Mouse (Mus musculus) hindbrain, embryonic 10.5 days (tissue): ENCODE data around the gene 2210408I21Rik. TPM values are rescaled to one million over a fixed set of nuclear protein-coding genes. Genes with fewer than 3 reads are reported as not detected.

Experiments
- DNase-seq: peaks from one replicate; pipeline ENCODE4 v3.0.0-alpha.2; 2017; ENCODE audit warnings: low spot score
- H3K27ac ChIP-seq: fragments of 300-500 bp; sonication (generic); 2 replicates; pipeline ENCODE4 v1.5.1; 2016; ENCODE audit warnings: mild to moderate bottlenecking, moderate library complexity
- H3K27me3 ChIP-seq: fragments of 300-500 bp; sonication (generic); 2 replicates; pipeline ENCODE4 v1.6.1; 2016; ENCODE audit warnings: mild to moderate bottlenecking; ENCODE audit not compliant: poor library complexity, insufficient read depth, severe bottlenecking
- H3K36me3 ChIP-seq: fragments of 300-500 bp; sonication (generic); 2 replicates; pipeline ENCODE4 v1.6.1; 2016; ENCODE audit warnings: mild to moderate bottlenecking, moderate library complexity
- H3K4me1 ChIP-seq: fragments of 300-500 bp; sonication (generic); replicated peaks from 2 replicates; pipeline ENCODE4 v1.6.1; 2016; ENCODE audit warnings: mild to moderate bottlenecking
- H3K4me3 ChIP-seq: fragments of 300-500 bp; sonication (generic); 2 replicates; pipeline ENCODE4 v1.5.1; 2016; ENCODE audit warnings: mild to moderate bottlenecking, moderate library complexity
- H3K9me3 ChIP-seq: fragments of 300-500 bp; sonication (generic); 2 replicates; pipeline ENCODE4 v1.6.1; 2016; ENCODE audit warnings: mild to moderate bottlenecking, moderate library complexity
- WGBS: fragments of 180-500 bp; shearing (Covaris S2); methylation state at CpG from one replicate; pipeline ENCODE4 v1.1.7; 2016; 5-methylcytosine and 5-hydroxymethylcytosine counted together
- polyA plus RNA-seq: library from polyadenylated mRNA; unstranded; fragments of >200 nt; fragmentation: Nextera tagmentation; extraction: Ambion mirVana; gene quantifications from 2 replicates; pipeline ENCODE4 v1.2.1, GENCODE M21; 2016

2210408I21Rik gene
- polyA plus RNA-seq, 1 experiment from 2014 or later = 9.3 TPM

DNA sequence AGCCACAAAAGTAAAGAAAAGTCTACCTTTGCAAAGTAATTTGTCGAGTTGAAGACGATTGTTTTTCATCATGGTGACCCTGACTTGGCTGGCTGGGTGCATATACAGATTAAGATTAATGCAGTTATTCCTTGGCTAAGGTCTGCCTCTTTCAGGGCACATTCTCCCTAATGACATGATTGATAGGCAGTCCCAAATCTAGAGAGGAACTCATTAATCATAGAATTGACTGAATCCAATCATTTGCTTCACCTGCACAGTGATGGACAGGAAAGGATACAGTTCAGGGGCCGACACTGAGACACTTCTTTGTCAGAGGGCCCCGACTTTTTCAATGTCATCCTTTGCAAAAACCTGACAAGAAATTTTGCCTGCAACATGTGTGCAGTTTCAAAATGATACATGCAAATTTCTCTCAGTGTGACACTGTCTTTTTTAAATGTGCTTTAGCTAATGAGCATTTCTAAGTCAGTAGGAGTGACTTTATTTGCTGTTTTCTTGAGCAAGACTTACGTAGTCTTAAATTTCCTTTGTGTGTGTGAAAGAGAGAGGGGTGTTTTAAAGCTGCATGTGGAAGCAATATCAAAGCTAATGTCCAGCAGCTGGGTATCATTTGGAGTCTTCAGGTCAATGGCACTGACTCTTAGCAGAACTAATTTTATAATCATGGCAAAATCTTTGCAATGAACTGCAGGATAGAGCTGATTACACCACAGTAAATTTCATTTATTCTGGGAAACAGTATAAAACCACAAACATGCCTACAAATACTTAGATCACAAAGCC lies 191.0 kb downstream of the 2210408I21Rik start:
- WGBS = 69% methylated on average over 5 of the region's 5 CpGs
- Histone ChIP-seq H3K27ac (no peak overlapping the region), H3K36me3 (no peaks in the 10 kb centered on the region), H3K4me3 (no peak overlapping the region), H3K27me3 (no peaks in the 10 kb centered on the region), H3K9me3 (no peaks in the 10 kb centered on the region), H3K4me1 (peaks cover 6% of the 10 kb centered on the region)
- no peak for DNase-seq

DNA sequence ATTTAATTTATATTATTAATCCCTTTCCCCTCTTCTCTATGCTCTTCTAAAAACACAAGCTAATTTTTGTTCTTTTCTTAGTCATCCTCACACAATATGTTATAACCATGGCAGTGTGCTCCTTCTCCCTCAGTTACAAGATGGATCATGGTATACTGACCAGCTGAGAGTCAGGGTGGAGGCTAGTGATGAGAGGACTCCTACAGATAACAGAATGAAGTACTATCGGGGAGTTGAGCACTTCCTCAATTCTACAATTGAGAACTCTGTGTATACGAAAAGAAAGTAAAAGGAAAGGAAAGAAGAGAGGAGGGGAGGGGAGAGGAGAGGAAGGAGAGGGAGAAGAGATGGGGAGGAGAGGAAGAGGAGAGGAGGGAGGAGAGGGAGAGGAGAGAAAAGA lies 206.8 kb downstream of the 2210408I21Rik start:
- WGBS = 84% methylated on average over 2 of the region's 2 CpGs
- no peak for DNase-seq
- Histone ChIP-seq H3K36me3 (no peaks in the 10 kb centered on the region), H3K27ac (no peak overlapping the region), H3K9me3 (no peaks in the 10 kb centered on the region), H3K4me3 (no peak overlapping the region), H3K4me1 (no peaks in the 10 kb centered on the region), H3K27me3 (no peaks in the 10 kb centered on the region)

DNA sequence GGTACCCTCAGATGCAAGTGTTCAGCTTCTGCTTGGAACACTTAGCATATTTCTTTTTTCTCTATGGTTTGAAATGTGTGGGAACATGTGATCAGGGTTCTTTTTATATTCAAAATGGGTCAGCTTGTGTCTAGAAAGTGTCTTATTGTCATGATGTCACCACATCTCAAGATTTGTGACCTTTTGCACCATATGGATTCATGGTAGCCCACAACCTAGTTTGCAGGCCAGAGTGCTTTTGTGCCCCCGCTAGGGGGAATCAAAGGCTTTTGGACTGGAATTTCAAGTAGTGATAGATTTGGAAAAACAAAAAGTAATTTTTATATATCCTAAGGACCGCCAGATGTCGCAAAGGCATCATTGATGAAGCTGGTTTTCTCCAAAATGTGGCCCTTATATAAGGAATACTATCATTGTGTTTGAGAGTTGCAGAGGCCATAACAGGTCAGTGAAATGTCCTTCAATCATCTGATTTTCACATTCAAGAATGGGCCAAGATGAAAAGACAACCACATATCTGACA lies 250.2 kb downstream of the 2210408I21Rik start:
- no peaks in the 10 kb centered on the region for H3K9me3 ChIP-seq
- peak overlapping the region; percentile 70 for H3K27ac ChIP-seq
- 63% methylated on average over 3 of the region's 3 CpGs for WGBS
- no peak overlapping the region for H3K4me3 ChIP-seq
- peak; percentile 32 for DNase-seq
- no peaks in the 10 kb centered on the region for H3K27me3 ChIP-seq
- no peaks in the 10 kb centered on the region for H3K36me3 ChIP-seq
- peaks cover 23% of the 10 kb centered on the region; the same call in 1 of the 2 replicates for H3K4me1 ChIP-seq

DNA sequence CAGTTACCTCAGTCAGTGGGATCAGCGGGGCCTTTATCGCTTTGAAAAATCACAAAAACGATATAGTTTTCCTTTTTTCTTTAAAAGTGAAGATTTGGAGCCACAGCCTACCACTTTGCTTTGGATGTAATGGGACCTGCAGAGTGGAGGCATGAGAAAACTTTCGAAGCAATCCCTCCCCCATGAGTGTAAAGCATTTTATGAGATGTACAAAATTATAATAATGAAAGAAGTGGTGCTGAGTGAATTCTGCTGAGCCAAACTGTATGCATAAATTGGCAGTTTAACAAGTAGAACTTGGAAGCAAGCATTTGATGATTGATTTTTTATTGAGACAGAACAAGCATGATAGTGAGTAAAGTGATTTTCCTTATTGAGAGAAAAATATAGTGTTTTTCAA lies 250.7 kb downstream of the 2210408I21Rik start:
- Histone ChIP-seq H3K36me3 (no peaks in the 10 kb centered on the region), H3K9me3 (no peaks in the 10 kb centered on the region), H3K27ac (0 out of 2 replicates have a peak overlapping the region, but pooled peaks have one; percentile 40), H3K4me1 (peaks cover 23% of the 10 kb centered on the region; the same call in 1 of the 2 replicates), H3K27me3 (no peaks in the 10 kb centered on the region), H3K4me3 (no peak overlapping the region)
- no peak for DNase-seq
- whole genome bisulfite sequencing = 59% methylated on average over 4 of the region's 4 CpGs

DNA sequence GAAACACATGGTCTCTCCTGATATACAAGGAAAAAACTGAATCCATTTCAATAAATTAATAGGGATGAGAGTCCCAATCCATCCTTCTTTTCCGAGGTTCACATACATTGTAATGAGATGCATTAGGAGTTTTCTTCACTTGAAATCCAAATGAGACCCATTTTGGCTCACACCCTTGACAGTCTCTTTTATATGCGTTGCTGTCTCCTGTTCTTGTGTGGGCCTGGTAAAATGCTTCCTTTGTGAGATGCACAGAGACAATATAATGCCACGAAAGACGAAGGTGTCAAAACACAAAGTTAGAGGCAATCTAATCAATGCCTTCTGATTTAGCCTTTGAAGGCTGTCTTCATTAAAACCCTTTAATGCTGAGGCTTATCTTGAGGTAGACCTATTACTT lies 252.8 kb downstream of the 2210408I21Rik start:
- Histone ChIP-seq H3K4me3 (no peak overlapping the region), H3K9me3 (no peaks in the 10 kb centered on the region), H3K27ac (no peak overlapping the region), H3K27me3 (no peaks in the 10 kb centered on the region), H3K4me1 (peaks cover 23% of the 10 kb centered on the region; the same call in 1 of the 2 replicates), H3K36me3 (no peaks in the 10 kb centered on the region)
- DNase-seq = no peak
- 55% methylated on average over 4 of the region's 4 CpGs for WGBS

DNA sequence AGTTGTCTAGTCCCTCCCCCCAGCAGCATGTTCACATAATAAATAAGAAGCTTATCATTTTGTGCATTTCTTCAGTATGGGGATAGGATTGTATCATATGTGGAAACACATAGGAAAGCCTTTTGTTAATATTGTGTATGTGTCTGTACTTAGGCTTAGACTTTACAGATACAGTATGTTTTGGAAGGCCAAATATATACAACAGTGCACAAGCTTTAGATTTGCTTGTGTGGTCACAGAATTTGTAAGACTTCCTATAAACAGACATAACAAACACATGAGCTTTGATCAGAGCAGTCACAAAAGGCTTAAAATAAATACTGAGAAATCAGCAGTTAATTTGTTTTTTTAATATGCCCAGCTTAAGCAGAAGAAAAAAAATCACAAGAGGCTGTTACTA lies 253.9 kb downstream of the 2210408I21Rik start:
- Histone ChIP-seq H3K4me3 (no peak overlapping the region), H3K4me1 (peaks cover 23% of the 10 kb centered on the region; the same call in 1 of the 2 replicates), H3K9me3 (no peaks in the 10 kb centered on the region), H3K27ac (no peak overlapping the region), H3K36me3 (no peaks in the 10 kb centered on the region), H3K27me3 (no peaks in the 10 kb centered on the region)
- DNase-seq = no peak

DNA sequence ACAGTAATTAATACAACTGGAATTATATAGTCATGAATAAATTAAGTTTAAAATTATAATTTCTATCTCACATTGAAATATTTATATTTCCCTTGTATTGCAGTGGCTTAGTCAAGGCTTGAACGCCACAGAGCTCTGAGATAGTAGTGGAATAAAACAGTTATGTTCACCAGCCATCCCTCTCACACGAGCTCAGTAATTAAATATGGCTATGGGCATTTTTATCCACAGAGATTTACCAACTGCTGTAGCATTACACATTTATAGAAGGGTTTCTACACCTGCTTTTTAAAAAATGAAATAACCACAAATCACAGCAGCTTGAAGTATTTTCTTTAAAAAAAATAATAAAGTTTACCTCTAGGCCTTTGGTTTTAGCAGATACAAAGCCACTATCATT lies 261.0 kb downstream of the 2210408I21Rik start:
- H3K27ac ChIP-seq = no peak overlapping the region

DNA sequence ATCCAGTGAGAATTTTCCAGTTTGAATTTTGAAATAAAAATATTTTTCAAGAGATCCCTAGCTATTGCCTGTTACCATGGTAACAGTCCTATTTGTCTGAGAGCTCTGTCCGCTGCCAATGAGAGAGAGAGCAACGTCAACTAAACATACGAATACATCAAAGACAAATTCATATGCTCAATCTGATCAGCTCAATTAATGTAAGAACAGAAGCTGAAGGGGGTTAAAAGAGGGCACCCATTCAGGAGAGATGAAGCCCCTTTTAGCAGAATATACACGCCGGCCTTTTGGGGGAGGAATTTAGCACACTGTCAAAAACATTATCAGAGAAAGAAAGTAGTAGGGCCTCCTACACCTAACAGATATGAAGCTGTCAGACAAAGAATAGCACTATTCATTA lies 261.6 kb downstream of the 2210408I21Rik start:
- no peaks in the 10 kb centered on the region for H3K9me3 ChIP-seq
- no peak for DNase-seq
- H3K27me3 ChIP-seq = no peaks in the 10 kb centered on the region
- no peak overlapping the region for H3K4me3 ChIP-seq
- H3K27ac ChIP-seq = no peak overlapping the region
- no peaks in the 10 kb centered on the region for H3K36me3 ChIP-seq
- H3K4me1 ChIP-seq = peaks cover 18% of the 10 kb centered on the region
- WGBS = 48% methylated on average over 5 of the region's 5 CpGs

More for the DNA sequence above, 261.0 kb downstream of the 2210408I21Rik start:
- H3K9me3 ChIP-seq = no peaks in the 10 kb centered on the region
- H3K27me3 ChIP-seq = no peaks in the 10 kb centered on the region
- H3K4me3 ChIP-seq = no peak overlapping the region
- WGBS = 79% methylated on average over 2 of the region's 2 CpGs
- no peaks in the 10 kb centered on the region for H3K36me3 ChIP-seq
- DNase-seq = no peak
- H3K4me1 ChIP-seq = peaks cover 18% of the 10 kb centered on the region

DNA sequence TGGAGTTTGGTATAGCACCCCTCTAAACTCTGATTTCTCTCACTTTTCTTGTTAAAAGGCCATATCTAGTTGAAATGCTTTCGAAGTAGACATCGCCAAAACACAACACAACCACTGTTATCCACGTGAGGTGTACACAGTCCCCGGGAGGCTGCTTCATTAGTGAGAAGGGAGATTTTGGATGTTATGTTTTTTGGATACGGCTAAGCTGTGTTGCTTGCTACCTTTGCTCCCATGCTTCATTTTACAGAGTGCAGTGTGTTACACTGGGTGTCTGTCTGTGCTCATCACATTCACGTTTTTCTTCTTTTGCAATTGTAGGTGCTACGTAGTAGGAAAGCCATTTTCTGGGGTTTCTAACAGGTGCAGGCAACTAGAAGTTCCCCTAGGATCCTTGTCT lies 262.3 kb downstream of the 2210408I21Rik start:
- WGBS = 87% methylated on average over 7 of the region's 7 CpGs
- Histone ChIP-seq H3K4me3 (no peak overlapping the region), H3K9me3 (no peaks in the 10 kb centered on the region), H3K36me3 (no peaks in the 10 kb centered on the region), H3K4me1 (peaks cover 18% of the 10 kb centered on the region), H3K27ac (0 out of 2 replicates have a peak overlapping the region, but pooled peaks have one; percentile 12), H3K27me3 (no peaks in the 10 kb centered on the region)
- no peak for DNase-seq

DNA sequence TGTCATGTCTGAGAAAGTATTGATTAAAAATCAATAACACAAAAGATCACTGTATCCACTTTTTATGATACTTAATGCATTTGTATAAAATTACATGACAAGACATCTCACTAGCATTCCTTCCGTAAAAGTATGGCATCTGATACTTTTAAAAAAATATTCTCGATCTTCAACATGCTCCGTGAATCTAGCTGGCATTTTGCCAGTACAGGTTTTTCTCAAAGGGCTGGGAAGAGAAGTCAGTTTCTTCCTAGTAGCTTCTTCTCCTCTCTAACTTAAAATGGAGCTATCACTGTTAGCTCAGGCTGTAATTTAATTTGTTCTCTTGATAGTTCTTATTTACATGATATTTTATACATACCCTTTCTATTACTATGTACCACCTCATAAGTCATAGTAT lies 263.1 kb downstream of the 2210408I21Rik start:
- 81% methylated on average over 3 of the region's 3 CpGs for WGBS
- Histone ChIP-seq H3K27me3 (no peaks in the 10 kb centered on the region), H3K4me3 (no peak overlapping the region), H3K36me3 (no peaks in the 10 kb centered on the region), H3K4me1 (peaks cover 18% of the 10 kb centered on the region), H3K9me3 (no peaks in the 10 kb centered on the region), H3K27ac (no peak overlapping the region)
- no peak for DNase-seq

DNA sequence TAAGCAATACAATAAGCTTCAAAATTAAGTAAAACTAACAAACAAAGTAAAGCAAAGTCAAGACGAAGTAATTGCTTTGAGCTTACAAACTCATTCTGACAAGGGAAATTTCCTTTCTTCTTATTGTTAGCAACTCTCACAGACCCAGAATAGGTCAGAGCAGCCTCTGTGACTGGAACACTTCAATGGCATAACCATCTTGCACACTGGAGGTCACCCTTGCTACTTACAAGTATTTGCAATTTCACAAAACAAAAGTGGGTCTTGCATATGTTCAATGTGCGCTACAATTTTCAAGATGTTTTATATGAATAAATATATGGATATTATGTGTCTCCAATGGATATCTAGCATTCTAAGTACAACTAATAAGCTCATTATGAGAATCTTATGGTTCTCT lies 265.4 kb downstream of the 2210408I21Rik start:
- WGBS = 63% methylated on average over 2 of the region's 2 CpGs
- Histone ChIP-seq H3K4me3 (no peak overlapping the region), H3K27ac (no peak overlapping the region), H3K9me3 (no peaks in the 10 kb centered on the region), H3K36me3 (no peaks in the 10 kb centered on the region), H3K27me3 (no peaks in the 10 kb centered on the region), H3K4me1 (peaks cover 18% of the 10 kb centered on the region)
- no peak for DNase-seq

DNA sequence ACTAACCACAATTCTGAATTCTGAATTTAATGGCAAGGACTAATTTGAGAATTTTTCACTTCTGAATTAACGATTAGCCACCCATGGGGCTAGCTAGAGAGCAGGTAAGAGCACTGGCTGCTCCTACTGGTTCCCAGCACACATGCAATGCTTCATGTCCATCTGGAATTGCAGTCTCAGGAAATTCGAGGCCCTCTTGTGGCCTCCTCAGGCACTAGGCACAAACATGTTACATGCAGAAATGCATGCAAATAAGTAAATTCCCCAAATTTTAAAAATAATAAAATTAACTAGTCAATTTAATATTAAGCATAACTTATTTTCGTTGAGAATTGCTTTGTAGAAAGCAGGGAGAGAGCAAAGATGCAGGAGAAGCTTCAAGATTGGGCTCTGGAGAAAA lies 273.2 kb downstream of the 2210408I21Rik start:
- Histone ChIP-seq H3K36me3 (no peaks in the 10 kb centered on the region), H3K27me3 (no peaks in the 10 kb centered on the region), H3K4me1 (peaks cover 8% of the 10 kb centered on the region), H3K27ac (no peak overlapping the region), H3K4me3 (no peak overlapping the region), H3K9me3 (no peaks in the 10 kb centered on the region)
- DNase-seq = no peak
- WGBS = 80% methylated on average over 3 of the region's 3 CpGs

DNA sequence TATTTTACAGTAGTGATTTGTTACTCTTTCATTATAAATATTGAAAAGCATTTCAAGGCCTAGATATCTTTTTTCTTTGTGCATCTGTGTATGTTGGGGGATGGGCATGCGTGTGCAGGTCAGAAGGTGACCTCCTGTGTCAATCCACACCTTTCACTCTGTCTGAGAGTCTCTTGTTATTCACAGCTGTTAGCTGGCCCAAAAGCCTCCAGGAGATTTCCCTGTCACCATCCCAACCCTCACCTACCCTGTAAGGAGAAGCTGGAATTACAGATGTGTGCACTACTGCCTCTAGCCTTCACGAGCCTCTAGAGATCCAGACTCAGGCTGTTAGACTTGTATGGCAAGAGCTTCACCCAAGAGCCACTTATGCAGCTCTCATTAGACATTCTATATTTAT lies 274.5 kb downstream of the 2210408I21Rik start:
- no peak for DNase-seq
- Histone ChIP-seq H3K4me3 (no peak overlapping the region), H3K4me1 (peaks cover 8% of the 10 kb centered on the region), H3K27ac (no peak overlapping the region), H3K9me3 (no peaks in the 10 kb centered on the region), H3K36me3 (no peaks in the 10 kb centered on the region), H3K27me3 (no peaks in the 10 kb centered on the region)
- WGBS = 63% methylated on average over 2 of the region's 2 CpGs
